Mouse (Mus musculus) heart, adult 2 months (tissue): Measurements from ENCODE around the gene Farp2. TPM values are rescaled to one million over a fixed set of nuclear protein-coding genes. Genes with fewer than 3 reads are reported as not detected.

Experiments
- DNase-seq, 2 experiments: peaks; one replicate each; pipeline ENCODE4 v3.0.0; 2021
- H3K27ac ChIP-seq: fragments of 200-600 bp; 2 replicates; pipeline ENCODE4 v1.8.1; 2022
- H3K27me3 ChIP-seq: fragments of 200-500 bp; 2 replicates; pipeline ENCODE4 v1.6.1; 2012; ENCODE audit warnings: mild to moderate bottlenecking, low read length, inconsistent platforms, mixed read lengths; ENCODE audit not compliant: control insufficient read depth, insufficient read depth
- H3K36me3 ChIP-seq: fragments of 200-500 bp; 2 replicates; pipeline ENCODE4 v1.6.1; 2012; ENCODE audit warnings: low read length, inconsistent platforms; ENCODE audit not compliant: control insufficient read depth, insufficient read depth
- H3K4me1 ChIP-seq: fragments of 200-500 bp; 2 replicates; pipeline ENCODE4 v1.6.1; 2011; ENCODE audit warnings: low read length; ENCODE audit not compliant: control insufficient read depth, insufficient read depth
- H3K4me3 ChIP-seq: fragments of 200-600 bp; 2 replicates; pipeline ENCODE4 v1.8.1; 2022
- H3K79me2 ChIP-seq: fragments of 200-500 bp; replicated peaks from 2 replicates; pipeline ENCODE4 v1.6.1; 2012; ENCODE audit warnings: mild to moderate bottlenecking, inconsistent platforms, low read length, moderate library complexity, mixed read lengths; ENCODE audit not compliant: control insufficient read depth, insufficient read depth
- H3K9ac ChIP-seq: fragments of 200-500 bp; 2 replicates; pipeline ENCODE4 v1.6.1; 2012; ENCODE audit warnings: low read depth, mild to moderate bottlenecking, control low read depth, inconsistent platforms, low read length, mixed read lengths
- CTCF ChIP-seq: fragments of 200-600 bp; IDR thresholded peaks from 2 replicates; pipeline ENCODE4 v1.8.1; 2022; ENCODE audit warnings: antibody characterized with exemption, mild to moderate bottlenecking, moderate library complexity
- EP300 ChIP-seq: fragments of 200-500 bp; IDR thresholded peaks from 2 replicates; pipeline ENCODE4 v1.6.1; 2011; ENCODE audit warnings: low read depth, low read length, control low read depth; ENCODE audit not compliant: insufficient read depth
- POLR2A ChIP-seq: fragments of 200-500 bp; IDR thresholded peaks from 2 replicates; pipeline ENCODE4 v1.6.1; 2011; ENCODE audit warnings: mild to moderate bottlenecking, low read depth, low read length, control low read depth; ENCODE audit not compliant: insufficient read depth
- WGBS: fragments of 180-500 bp; shearing (Covaris S2); methylation state at CpG from one replicate; pipeline ENCODE4 v1.1.7; 2018; 5-methylcytosine and 5-hydroxymethylcytosine counted together
- intact Hi-C: fragments of 180-260 bp; cut with DNase I; formaldehyde crosslinking; loops from one replicate; pipeline ENCODE4 v1.15.1; 2025
- polyA plus RNA-seq: library from polyadenylated mRNA; depleted of rRNA; stranded (reverse); fragments of >200 nt; gene quantifications from 2 replicates; pipeline ENCODE4 v1.2.3, GENCODE M21; 2012
- total RNA-seq, 2 experiments: library from RNA; stranded (reverse); gene quantifications; 2 replicates each; pipeline ENCODE4 v1.2.3; 2021

Farp2 gene
- total and polyA plus RNA-seq, 3 experiments = 6.6 to 21.5 (median 18.5) TPM

DNA sequence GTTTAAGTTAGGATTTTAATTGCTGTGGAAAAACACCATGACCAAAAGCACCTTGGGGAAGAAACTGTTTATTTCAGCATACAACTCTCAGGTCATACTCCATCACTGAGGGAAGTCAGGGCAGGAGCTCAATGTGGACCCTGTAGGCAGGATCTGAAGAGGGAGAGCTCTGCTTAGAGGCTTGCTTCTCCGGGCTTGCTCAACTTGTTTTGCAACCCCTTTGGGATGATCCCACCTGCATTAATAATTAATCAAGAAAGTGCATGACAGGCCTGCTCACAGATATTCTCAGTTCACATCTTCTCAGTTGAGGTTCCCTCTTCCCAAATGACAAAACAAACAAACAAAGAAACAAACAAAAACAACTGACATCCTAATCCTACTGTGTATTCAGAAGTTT, 51.8 kb downstream of the Farp2 start:
- no peaks in the 10 kb centered on the region for H3K36me3 ChIP-seq
- intact Hi-C loops = no loop called here
- WGBS = 91% methylated on average over 1 of the region's 1 CpGs

DNA sequence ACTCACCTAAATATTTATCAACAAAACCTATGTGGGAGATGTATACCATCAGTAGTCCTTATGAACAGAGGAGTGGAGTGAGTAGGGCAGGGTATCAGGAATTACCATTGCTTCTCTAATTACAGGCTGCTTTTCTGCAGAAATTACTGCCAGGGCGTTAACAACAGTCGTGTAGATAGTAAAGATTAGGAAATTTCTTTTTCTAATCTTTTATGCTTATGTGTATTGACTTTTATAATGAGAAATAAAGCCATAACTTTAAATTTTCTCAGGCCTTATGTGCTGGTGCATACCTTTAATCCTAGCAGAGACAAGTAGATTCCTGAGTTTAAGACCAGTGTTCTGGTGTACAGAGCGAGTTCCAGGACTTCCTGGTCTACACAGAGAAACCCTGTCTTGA, 52.9 kb downstream of the Farp2 start:
- intact Hi-C loops = no loop called here
- WGBS = 92% methylated on average over 3 of the region's 3 CpGs
- no peak overlapping the region for H3K9ac ChIP-seq

More for the DNA sequence above, 51.8 kb downstream of the Farp2 start:
- H3K79me2 ChIP-seq = no peaks in the 10 kb centered on the region
- no peak for DNase-seq
- TF ChIP-seq POLR2A = no peak
- no peak for TF ChIP-seq CTCF
- no peak for TF ChIP-seq EP300
- no peaks in the 10 kb centered on the region for H3K4me1 ChIP-seq
- H3K4me3 ChIP-seq = no peak overlapping the region
- H3K27ac ChIP-seq = no peak overlapping the region
- no peak overlapping the region for H3K9ac ChIP-seq
- no peaks in the 10 kb centered on the region for H3K27me3 ChIP-seq

DNA sequence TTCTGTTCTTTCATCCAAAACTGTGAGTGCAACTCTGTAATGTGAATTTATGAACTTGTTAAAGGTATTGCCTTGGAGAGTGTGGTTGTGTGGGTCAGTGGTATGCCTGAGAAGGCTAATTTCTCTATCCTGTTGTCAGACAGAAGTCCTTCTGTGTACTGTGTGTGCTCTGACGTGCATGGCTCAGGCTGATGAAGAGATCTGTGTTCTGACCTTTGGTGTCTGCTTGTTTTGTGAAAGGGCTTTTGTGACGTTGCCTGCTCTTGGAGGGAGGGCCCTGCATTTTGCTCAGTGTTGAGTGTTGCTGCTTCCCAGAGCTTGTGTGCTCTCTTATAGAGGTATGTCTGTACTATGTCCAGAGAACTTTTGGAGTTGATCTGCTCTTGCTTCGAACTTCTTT, 55.1 kb downstream of the Farp2 start:
- no peaks in the 10 kb centered on the region for H3K27me3 ChIP-seq
- H3K4me1 ChIP-seq = no peaks in the 10 kb centered on the region
- no peaks in the 10 kb centered on the region for H3K79me2 ChIP-seq
- H3K4me3 ChIP-seq = no peak overlapping the region
- WGBS = 69% methylated on average over 3 of the region's 3 CpGs
- TF ChIP-seq EP300 (no peak), POLR2A (no peak), CTCF (no peak)
- DNase-seq = no peak
- H3K36me3 ChIP-seq = no peaks in the 10 kb centered on the region; the same call in 1 of the 2 replicates
- no peak overlapping the region for H3K9ac ChIP-seq
- intact Hi-C loops = no loop called here
- no peak overlapping the region for H3K27ac ChIP-seq

More for the DNA sequence above, 52.9 kb downstream of the Farp2 start:
- Histone ChIP-seq H3K36me3 (no peaks in the 10 kb centered on the region), H3K27me3 (no peaks in the 10 kb centered on the region), H3K4me1 (no peaks in the 10 kb centered on the region), H3K27ac (no peak overlapping the region), H3K4me3 (no peak overlapping the region), H3K79me2 (no peaks in the 10 kb centered on the region)
- DNase-seq = no peak
- TF ChIP-seq POLR2A (no peak), EP300 (no peak), CTCF (no peak)

DNA sequence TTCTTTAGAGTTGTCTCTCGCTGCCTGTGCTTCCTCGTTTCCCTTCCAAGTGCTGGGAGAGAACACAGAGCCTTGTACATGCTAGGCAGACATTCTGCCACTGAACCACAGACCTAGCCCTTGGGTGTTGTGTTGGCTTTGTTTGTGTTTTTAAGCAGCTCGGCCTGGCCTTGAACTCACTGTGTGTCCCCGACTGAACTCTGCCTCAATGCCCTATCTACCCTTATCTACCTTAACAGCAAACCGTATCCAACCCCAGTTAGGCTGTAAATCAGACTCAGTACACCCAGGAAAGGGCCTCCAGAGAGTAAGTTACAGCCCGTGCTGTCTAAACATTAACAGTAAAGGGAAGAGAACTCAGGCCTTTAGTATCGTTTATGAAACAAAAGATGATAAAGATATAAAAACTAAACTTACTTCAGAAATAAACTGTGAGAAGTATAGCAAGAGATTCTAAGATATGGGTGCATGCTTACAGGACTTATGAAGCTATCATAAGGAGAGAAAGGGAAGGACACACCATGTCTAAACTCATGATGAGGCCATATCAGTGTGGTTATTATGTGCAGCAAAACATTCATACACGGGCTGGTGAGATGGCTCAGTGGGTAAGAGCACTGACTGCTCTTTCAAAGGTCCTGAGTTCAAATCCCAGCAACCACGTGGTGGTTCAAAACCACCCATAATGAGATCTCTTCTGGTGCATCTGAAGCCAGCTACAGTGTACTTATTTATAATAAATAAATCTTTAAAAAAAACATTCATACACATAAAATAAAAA, 56.0 kb downstream of the Farp2 start:
- intact Hi-C loops = no loop called here
- Histone ChIP-seq H3K36me3 (no peaks in the 10 kb centered on the region; the same call in 1 of the 2 replicates), H3K4me1 (no peaks in the 10 kb centered on the region), H3K79me2 (no peaks in the 10 kb centered on the region), H3K27ac (no peak overlapping the region), H3K27me3 (no peaks in the 10 kb centered on the region), H3K9ac (no peak overlapping the region), H3K4me3 (no peak overlapping the region)
- no peak for DNase-seq
- TF ChIP-seq POLR2A (no peak), EP300 (no peak), CTCF (no peak)
- 77% methylated on average over 9 of the region's 9 CpGs for WGBS

DNA sequence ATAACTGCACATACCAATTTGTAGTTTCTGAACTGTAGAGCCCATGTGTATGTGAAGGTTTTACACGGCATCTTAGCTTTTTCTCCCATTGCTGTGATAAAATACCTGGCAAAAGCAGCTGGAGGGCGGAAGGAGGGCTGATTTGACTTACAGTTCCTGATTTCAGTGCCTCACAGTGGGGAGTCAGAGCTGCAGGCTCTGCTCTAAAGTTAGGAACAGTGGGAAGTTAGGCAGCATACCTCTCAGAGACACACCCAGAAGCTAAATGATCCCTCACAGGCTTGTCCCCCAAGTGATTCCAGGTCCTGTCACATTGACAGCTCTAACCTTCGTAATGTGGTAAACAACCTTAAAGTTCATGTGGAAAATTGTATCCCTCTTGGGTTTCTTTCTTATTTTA, 65.2 kb downstream of the Farp2 start:
- TF ChIP-seq POLR2A (no peak), EP300 (no peak), CTCF (no peak)
- no peaks in the 10 kb centered on the region for H3K36me3 ChIP-seq
- no peak for DNase-seq

DNA sequence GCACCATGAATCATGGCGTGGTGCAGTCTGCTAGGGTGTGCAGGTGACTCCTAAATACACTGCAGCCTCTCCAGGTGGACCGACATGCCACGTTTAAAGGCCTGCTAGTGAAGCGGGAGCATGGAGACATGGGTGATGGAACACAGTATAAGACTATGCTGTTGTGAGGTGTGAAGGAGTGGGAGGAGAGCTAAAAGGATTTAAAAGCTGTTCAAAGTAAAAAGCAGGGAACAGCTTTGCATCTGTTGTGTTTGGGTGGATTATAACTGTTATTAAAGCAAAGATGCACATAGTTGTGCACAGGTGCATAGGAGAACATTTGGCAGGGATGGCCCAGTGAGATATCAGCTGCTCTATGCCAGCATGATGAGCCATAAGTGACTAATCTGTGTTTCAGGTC, 66.0 kb downstream of the Farp2 start:
- H3K27me3 ChIP-seq = no peaks in the 10 kb centered on the region
- no peaks in the 10 kb centered on the region for H3K36me3 ChIP-seq
- no peak overlapping the region for H3K9ac ChIP-seq
- intact Hi-C loops = no loop called here
- DNase-seq = no peak
- TF ChIP-seq CTCF (no peak), POLR2A (no peak), EP300 (no peak)
- no peak overlapping the region for H3K4me3 ChIP-seq
- H3K4me1 ChIP-seq = no peaks in the 10 kb centered on the region
- 87% methylated on average over 4 of the region's 4 CpGs for WGBS
- H3K27ac ChIP-seq = no peak overlapping the region
- no peaks in the 10 kb centered on the region for H3K79me2 ChIP-seq

More for the DNA sequence above, 65.2 kb downstream of the Farp2 start:
- WGBS = 90% methylated on average over 3 of the region's 3 CpGs
- intact Hi-C loops = no loop called here
- Histone ChIP-seq H3K27ac (no peak overlapping the region), H3K4me1 (no peaks in the 10 kb centered on the region), H3K9ac (no peak overlapping the region), H3K79me2 (no peaks in the 10 kb centered on the region), H3K4me3 (no peak overlapping the region), H3K27me3 (no peaks in the 10 kb centered on the region)
